Mouse (Mus musculus) layer of hippocampus, postnatal 14 days (tissue): ENCODE measurements around the gene Chpt1. TPM values are rescaled to one million over a fixed set of nuclear protein-coding genes. Genes with fewer than 3 reads are reported as not detected.

Experiments
- DNase-seq, 2 experiments: peaks; one replicate each; pipeline ENCODE4 v3.0.0; 2021 to 2022; ENCODE audit warnings: low spot score in 2 of 2, mixed read lengths in 1 of 2
- total RNA-seq, 2 experiments: library from RNA; stranded (reverse); gene quantifications; 2 replicates each; pipeline ENCODE4 v1.2.3; 2021

Chpt1 gene
- total RNA-seq, 2 experiments from 2014 or later: 43.3 to 45.8 TPM

GRCm38 (mm10) chr10:88407875-88408631, 95.8 kb downstream of the Chpt1 start:
- DNase-seq: no peak

- DNase-seq: no peak
These were observed 98.1 kb downstream of the Chpt1 start for GRCm38 (mm10) chr10:88405812-88406211.

DNA sequence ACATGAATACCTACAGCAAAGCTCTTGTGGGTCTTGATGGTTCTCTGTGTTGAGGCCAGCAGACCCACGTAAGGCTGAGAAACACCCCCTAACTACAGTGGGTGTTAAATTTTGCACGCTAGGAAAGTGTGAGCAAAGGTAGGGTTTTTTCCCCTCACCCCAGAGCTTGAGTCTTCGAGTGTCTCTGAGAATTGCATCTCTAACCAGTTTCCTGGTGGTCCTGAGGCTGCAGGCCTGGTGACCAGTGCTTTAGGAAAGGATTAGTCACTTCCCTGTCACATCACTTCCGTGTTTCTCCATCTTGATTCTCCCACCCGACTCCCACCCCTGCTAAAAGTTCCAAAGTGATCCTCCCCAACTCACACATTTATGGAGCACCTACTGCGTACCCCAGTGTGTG, 99.7 kb downstream of the Chpt1 start:
- DNase-seq: no peak

- DNase-seq: no peak
These were observed 100.9 kb downstream of the Chpt1 start for GRCm38 (mm10) chr10:88403021-88403420.

Other genes with a start within 250 kb of the Chpt1 start
- gene Dram1, start 125.0 kb downstream of the Chpt1 start, total RNA-seq: 1 to 10 TPM; 1.5 to 1.6 TPM
- 10 to 100 TPM; 83.8 to 96.8 TPM for gene Gnptab, start 124.9 kb downstream of the Chpt1 start, total RNA-seq
- under 1 TPM; 0.48 to 0.93 TPM for gene Sycp3, start 44.5 kb downstream of the Chpt1 start, total RNA-seq
- 1 to 10 TPM; 1.4 to 2.1 TPM for gene Mybpc1, start 101.1 kb upstream of the Chpt1 start, total RNA-seq
- gene Spic, start 180.9 kb upstream of the Chpt1 start, total RNA-seq: not detected
- gene Arl1, start 226.8 kb upstream of the Chpt1 start, total RNA-seq: 100 to 1,000 TPM; 124 to 129 TPM